Mouse (Mus musculus) limb, embryonic 14.5 days (tissue): Measurements from ENCODE around the gene Lrpap1. TPM values are rescaled to one million over a fixed set of nuclear protein-coding genes. Genes with fewer than 3 reads are reported as not detected.

Experiments
- ATAC-seq: fragments of 200-750 bp; cut with Nextera tagmentation; 2 replicates; pipeline ENCODE4 v1.8.0; 2017; ENCODE audit warnings: low read depth, moderate number of reproducible peaks, moderate TSS enrichment; ENCODE audit not compliant: low FRiP score
- DNase-seq: peaks from one replicate; pipeline ENCODE4 v3.0.0-alpha.2; 2015; ENCODE audit warnings: low spot score
- H3K27ac ChIP-seq: fragments of 300-500 bp; sonication (generic); replicated peaks from 2 replicates; pipeline ENCODE4 v1.5.1; 2014; ENCODE audit warnings: low read depth, mild to moderate bottlenecking, low read length, moderate library complexity, mixed read lengths
- H3K27me3 ChIP-seq: fragments of 300-500 bp; sonication (generic); 2 replicates; pipeline ENCODE4 v1.6.1; 2014; ENCODE audit warnings: low read length, mixed read lengths; ENCODE audit not compliant: control insufficient read depth, insufficient read depth
- H3K36me3 ChIP-seq: fragments of 300-500 bp; sonication (generic); 2 replicates; pipeline ENCODE4 v1.6.1; 2014; ENCODE audit warnings: mild to moderate bottlenecking, low read length, moderate library complexity, mixed read lengths; ENCODE audit not compliant: control insufficient read depth, insufficient read depth
- H3K4me1 ChIP-seq: fragments of 300-500 bp; sonication (generic); 2 replicates; pipeline ENCODE4 v1.6.1; 2014; ENCODE audit warnings: antibody characterized with exemption, low read length, mixed read lengths; ENCODE audit not compliant: control insufficient read depth, insufficient read depth
- H3K4me2 ChIP-seq: fragments of 300-500 bp; sonication (generic); replicated peaks from 2 replicates; pipeline ENCODE4 v1.6.1; 2014; ENCODE audit warnings: low read depth, mild to moderate bottlenecking, low read length, moderate library complexity; ENCODE audit not compliant: severe bottlenecking
- H3K4me3 ChIP-seq: fragments of 300-500 bp; sonication (generic); replicated peaks from 2 replicates; pipeline ENCODE4 v1.5.1; 2014; ENCODE audit warnings: low read length
- H3K9ac ChIP-seq: fragments of 300-500 bp; sonication (generic); 2 replicates; pipeline ENCODE4 v1.6.1; 2014; ENCODE audit warnings: mild to moderate bottlenecking, low read depth, low read length, moderate library complexity; ENCODE audit not compliant: severe bottlenecking
- H3K9me3 ChIP-seq: fragments of 300-500 bp; sonication (generic); 2 replicates; pipeline ENCODE4 v1.6.1; 2016; ENCODE audit warnings: low read length; ENCODE audit not compliant: control insufficient read depth
- POLR2A ChIP-seq: fragments of 200-500 bp; IDR thresholded peaks from 2 replicates; pipeline ENCODE4 v1.8.0; 2012; ENCODE audit warnings: inconsistent platforms, mild to moderate bottlenecking, moderate library complexity, borderline replicate concordance; ENCODE audit not compliant: insufficient read depth, insufficient read length; ENCODE audit errors: extremely low read depth
- WGBS: fragments of 180-500 bp; shearing (Covaris S2); extraction: QIAGEN DNeasy Blood & Tissue Kit; methylation state at CpG from one replicate; pipeline ENCODE4 v1.1.7; 2014; 5-methylcytosine and 5-hydroxymethylcytosine counted together
- polyA plus RNA-seq, 2 experiments: library from polyadenylated mRNA; depleted of rRNA in 1 of 2; stranded (reverse) in 1 of 2; unstranded in 1 of 2; fragments of >200 nt; fragmentation: Nextera tagmentation in 1 of 2; extraction: Ambion mirVana in 1 of 2; gene quantifications; 2 replicates each; pipeline versions ENCODE4 v1.2.1 to v1.2.3; 2012 to 2014

Lrpap1 gene
- polyA plus RNA-seq, 2 experiments: 59.5 to 137 TPM

DNA sequence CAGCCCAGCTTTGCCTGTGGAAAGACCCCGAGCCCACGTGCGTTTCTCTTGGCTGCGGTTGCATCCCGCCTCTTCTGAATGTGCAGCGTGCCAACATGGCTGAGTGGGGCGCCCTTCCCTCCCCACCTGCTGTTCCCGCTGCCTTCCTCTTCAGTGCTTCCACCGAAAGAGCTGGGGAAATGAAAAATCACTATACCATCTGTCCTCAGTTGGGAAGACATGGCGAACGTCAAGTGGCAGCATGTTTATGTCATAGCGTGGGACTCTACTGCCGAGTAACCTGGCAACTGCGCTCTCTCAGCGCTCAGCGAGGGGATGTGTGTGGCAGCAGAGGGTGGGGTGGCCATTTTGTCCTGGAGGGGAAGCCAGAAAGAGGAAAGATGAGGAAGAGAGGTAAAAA is 23.6 kb upstream of the Lrpap1 start:
- H3K9ac ChIP-seq: no peak overlapping the region
- no peaks in the 10 kb centered on the region for H3K9me3 ChIP-seq
- WGBS: 88% methylated on average over 16 of the region's 16 CpGs
- no peaks in the 10 kb centered on the region for H3K4me1 ChIP-seq
- no peak for ATAC-seq
- TF ChIP-seq POLR2A: no peak
- H3K4me2 ChIP-seq: no peak overlapping the region
- DNase-seq: no peak
- no peaks in the 10 kb centered on the region for H3K27me3 ChIP-seq
- H3K4me3 ChIP-seq: no peak overlapping the region
- H3K27ac ChIP-seq: no peak overlapping the region
- no peaks in the 10 kb centered on the region for H3K36me3 ChIP-seq

DNA sequence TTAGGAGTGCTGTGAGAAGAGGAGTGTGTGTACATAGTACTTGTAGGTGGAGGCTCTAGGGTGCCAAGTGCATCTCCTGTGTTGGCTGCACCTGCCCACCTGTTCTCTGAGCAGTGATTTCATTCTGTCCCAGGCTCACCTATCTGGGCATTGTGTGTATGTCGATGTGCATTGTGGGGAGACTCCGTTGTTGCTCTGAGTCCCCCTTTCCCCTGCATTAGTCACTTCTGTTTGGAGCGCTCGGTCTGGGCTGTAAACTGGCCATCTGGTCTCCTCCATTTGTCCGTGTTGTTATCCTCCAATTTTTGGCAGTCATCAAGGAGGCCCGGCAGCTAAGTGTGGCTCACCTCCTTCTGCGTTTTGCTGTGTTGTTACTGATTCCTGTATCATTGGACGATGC is 14.5 kb upstream of the Lrpap1 start:
- H3K27ac ChIP-seq: no peak overlapping the region
- no peak overlapping the region for H3K4me2 ChIP-seq
- no peaks in the 10 kb centered on the region for H3K4me1 ChIP-seq
- ATAC-seq (no peak), DNase-seq (no peak)
- no peaks in the 10 kb centered on the region for H3K9me3 ChIP-seq
- no peak overlapping the region for H3K4me3 ChIP-seq
- no peaks in the 10 kb centered on the region for H3K36me3 ChIP-seq
- H3K27me3 ChIP-seq: no peaks in the 10 kb centered on the region
- H3K9ac ChIP-seq: no peak overlapping the region
- 68% methylated on average over 8 of the region's 8 CpGs for WGBS
- TF ChIP-seq POLR2A: no peak

DNA sequence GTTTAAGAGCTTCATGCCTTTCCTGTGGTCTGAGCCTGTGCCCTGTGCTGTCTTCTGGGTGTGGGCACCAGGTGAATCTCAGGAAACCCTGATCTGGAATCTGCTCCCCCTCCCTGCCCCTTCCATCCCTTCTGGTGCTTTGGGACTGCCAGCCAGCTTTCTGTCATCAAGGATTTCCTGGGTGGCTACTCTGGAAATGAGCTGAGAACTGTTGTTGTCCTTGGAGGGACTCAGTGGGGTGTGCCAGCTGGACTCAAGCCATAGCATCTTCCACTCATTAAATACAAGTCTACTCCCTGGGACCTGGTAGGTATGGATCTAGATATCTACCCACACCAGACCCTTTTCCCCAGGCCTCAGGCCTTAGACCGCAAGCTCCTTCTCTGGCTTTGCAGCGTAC is 12.9 kb upstream of the Lrpap1 start:
- Histone ChIP-seq H3K4me3 (no peak overlapping the region), H3K27me3 (no peaks in the 10 kb centered on the region), H3K9me3 (no peaks in the 10 kb centered on the region), H3K27ac (no peak overlapping the region), H3K36me3 (no peaks in the 10 kb centered on the region), H3K4me1 (no peaks in the 10 kb centered on the region), H3K9ac (no peak overlapping the region), H3K4me2 (no peak overlapping the region)
- ATAC-seq (no peak), DNase-seq (no peak)
- TF ChIP-seq POLR2A: no peak
- 95% methylated on average over 2 of the region's 2 CpGs for WGBS

DNA sequence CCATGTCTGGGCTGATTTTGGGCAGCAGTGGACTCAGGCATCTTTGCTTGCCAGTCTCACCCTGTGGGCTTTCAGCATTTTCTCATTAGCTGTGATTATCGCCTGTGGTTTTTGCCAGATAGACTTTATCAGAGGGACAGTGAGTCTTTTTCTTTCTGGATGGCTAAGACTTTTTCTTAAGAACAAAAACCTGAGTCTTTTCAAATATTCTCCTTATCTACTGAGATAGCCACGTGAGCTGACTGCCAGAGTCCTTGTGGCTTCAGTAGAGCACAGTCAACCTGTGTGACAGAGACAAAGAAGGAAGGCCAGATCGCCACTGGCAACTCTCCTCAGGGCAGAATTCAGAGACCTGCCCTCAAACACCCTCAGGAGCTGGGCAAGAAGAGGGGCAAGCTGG is 12.1 kb upstream of the Lrpap1 start:
- no peak for DNase-seq
- Histone ChIP-seq H3K9ac (no peak overlapping the region), H3K36me3 (no peaks in the 10 kb centered on the region), H3K27ac (no peak overlapping the region), H3K9me3 (no peaks in the 10 kb centered on the region), H3K27me3 (no peaks in the 10 kb centered on the region), H3K4me2 (no peak overlapping the region), H3K4me3 (no peak overlapping the region), H3K4me1 (no peaks in the 10 kb centered on the region)
- TF ChIP-seq POLR2A: no peak
- ATAC-seq: no peak
- WGBS: 77% methylated on average over 3 of the region's 3 CpGs

DNA sequence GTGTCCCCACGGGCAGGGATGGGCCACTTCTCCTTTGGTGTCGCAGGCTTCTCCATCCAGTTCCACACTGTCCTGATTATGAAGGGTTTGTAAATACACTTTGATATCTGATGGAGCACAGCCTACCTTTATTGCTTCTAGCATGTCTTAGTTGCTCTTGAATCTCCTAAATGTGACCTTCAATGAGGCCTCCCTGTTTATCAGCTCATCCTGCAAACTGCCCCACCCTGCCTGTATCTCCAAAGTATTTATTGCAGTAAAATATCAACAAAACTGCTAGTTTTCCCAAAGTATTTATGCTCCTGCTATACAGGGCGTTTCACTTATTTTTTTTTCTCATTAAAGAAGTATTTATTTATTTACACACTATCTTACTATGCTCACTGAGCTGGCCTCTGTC is 10.4 kb upstream of the Lrpap1 start:
- Histone ChIP-seq H3K27me3 (no peaks in the 10 kb centered on the region), H3K4me3 (no peak overlapping the region), H3K27ac (no peak overlapping the region), H3K4me1 (no peaks in the 10 kb centered on the region), H3K9me3 (no peaks in the 10 kb centered on the region), H3K36me3 (no peaks in the 10 kb centered on the region), H3K9ac (no peak overlapping the region), H3K4me2 (no peak overlapping the region)
- DNase-seq (no peak), ATAC-seq (no peak)
- 79% methylated on average over 3 of the region's 3 CpGs for WGBS
- TF ChIP-seq POLR2A: no peak

DNA sequence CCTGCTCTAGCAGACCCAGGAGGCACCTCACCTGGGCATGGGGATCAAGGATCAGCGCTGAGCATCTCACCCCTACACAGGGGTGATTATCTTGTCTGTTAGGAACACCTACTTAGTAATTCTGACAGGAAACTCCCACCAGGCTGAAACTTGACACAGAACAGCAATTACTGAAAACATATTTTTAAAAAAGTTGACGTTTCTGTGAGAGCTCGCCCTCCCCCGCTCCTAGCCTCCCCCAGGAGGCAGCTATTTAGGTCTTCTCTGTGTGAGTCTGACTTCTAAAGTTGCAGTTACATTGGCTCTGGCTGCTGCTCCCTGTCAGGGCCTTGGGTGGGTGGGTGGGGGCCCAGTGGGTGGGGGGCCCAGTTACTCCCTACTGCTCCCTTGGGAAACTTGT is 6.9 kb upstream of the Lrpap1 start:
- WGBS: 56% methylated on average over 4 of the region's 4 CpGs
- no peaks in the 10 kb centered on the region for H3K4me1 ChIP-seq
- no peak overlapping the region for H3K4me2 ChIP-seq
- no peak overlapping the region for H3K9ac ChIP-seq
- TF ChIP-seq POLR2A: no peak
- no peaks in the 10 kb centered on the region for H3K27me3 ChIP-seq
- H3K36me3 ChIP-seq: no peaks in the 10 kb centered on the region
- H3K4me3 ChIP-seq: no peak overlapping the region
- ATAC-seq: no peak
- no peak for DNase-seq
- no peaks in the 10 kb centered on the region for H3K9me3 ChIP-seq
- H3K27ac ChIP-seq: no peak overlapping the region
